Mouse (Mus musculus): ENCODE results near the gene Chadl. TPM values are rescaled to one million over a fixed set of nuclear protein-coding genes. Genes with fewer than 3 reads are reported as not detected.

Gene Chadl
- total and polyA plus RNA-seq, 3 experiments, result 0.21 to 0.51 TPM; not detected in 1

- Histone ChIP-seq H3K9ac (ENCODE audit: insufficient read depth, low read depth) (no peak overlapping the region), H3K4me3 (replicated peaks in 1 of 3; ENCODE audit: low read depth in 2 of 3, low read length in 2 of 3, poor library complexity in 1 of 3) (no peak overlapping the region), H3K9me3 (replicated peaks; ENCODE audit: low read length) (no peaks in the 10 kb centered on the region), H3K4me2 (ENCODE audit: insufficient read depth, low read depth, poor library complexity, severe bottlenecking) (no peak overlapping the region), H3K4me1 (ENCODE audit: control insufficient read depth in 1 of 2, insufficient read depth in 2 of 2) (no peaks in the 10 kb centered on the region), H3K27ac (ENCODE audit: insufficient read depth, low read depth) (no peak overlapping the region), H3K36me3 (replicated peaks in 1 of 2; ENCODE audit: control insufficient read depth in 1 of 2, insufficient read depth in 1 of 2, low read length in 1 of 2) (peaks cover 82 to 91% of the 10 kb centered on the region in 2 experiments), H3K27me3 (replicated peaks) (no peaks in the 10 kb centered on the region), H3K79me2 (replicated peaks; ENCODE audit: control insufficient read depth, extremely low read depth, insufficient read depth, poor library complexity, severe bottlenecking) (no peaks in the 10 kb centered on the region)
- no peak for DNase-seq (ENCODE audit: extremely low read depth)
- dilution Hi-C loops (cut with MboI; ENCODE audit: extremely low pct_ligation_motif_present, extremely low pct_unique_long_range_greater_than_20kb, low sequenced_read_pairs) (no loop called here), in situ Hi-C loops (cut with MboI; ENCODE audit: low pct_ligation_motif_present, low pct_unique_long_range_greater_than_20kb, low sequenced_read_pairs) (loop anchor here (25.0 kb wide), 1 partner anchor 202 kb away; no protein-coding TSS in a partner anchor)
- no peak for TF ChIP-seq IRF4 (IDR thresholded peaks at IDR 0.05; ENCODE audit: low read depth, low read length)
- TF ChIP-seq NELFE (IDR thresholded peaks at IDR 0.05; ENCODE audit: low read depth, low read length), result no peak
- TF ChIP-seq UBTF (IDR thresholded peaks at IDR 0.05; ENCODE audit: low read depth, low read length), result no peak
Measured at GRCm38 (mm10) chr15:81710801-81711200, 13.7 kb upstream of the Chadl start.

GRCm38 (mm10) chr15:81709686-81710085 lies 12.6 kb upstream of the Chadl start:
- in situ Hi-C loops (cut with MboI; ENCODE audit: low pct_ligation_motif_present, low pct_unique_long_range_greater_than_20kb, low sequenced_read_pairs), result loop anchor here (25.0 kb wide), 1 partner anchor 203 kb away; no protein-coding TSS in a partner anchor
- H3K9me3 ChIP-seq (replicated peaks; ENCODE audit: low read length), result no peaks in the 10 kb centered on the region
- H3K27me3 ChIP-seq (replicated peaks), result no peaks in the 10 kb centered on the region
- no peak for DNase-seq (ENCODE audit: extremely low read depth)
- no peak overlapping the region for H3K27ac ChIP-seq (ENCODE audit: insufficient read depth, low read depth)
- no peak overlapping the region for H3K9ac ChIP-seq (ENCODE audit: insufficient read depth, low read depth)
- H3K79me2 ChIP-seq (replicated peaks; ENCODE audit: control insufficient read depth, extremely low read depth, insufficient read depth, poor library complexity, severe bottlenecking), result no peaks in the 10 kb centered on the region
- H3K4me3 ChIP-seq (replicated peaks in 1 of 3; ENCODE audit: low read depth in 2 of 3, low read length in 2 of 3, poor library complexity in 1 of 3), result no peak overlapping the region
- TF ChIP-seq USF2 (conservative IDR thresholded peaks at IDR 0.05; ENCODE audit: low read depth, low read length) (no peak), CHD1 (IDR thresholded peaks at IDR 0.05; ENCODE audit: low read depth, low read length) (no peak)
- H3K36me3 ChIP-seq (replicated peaks in 1 of 2; ENCODE audit: control insufficient read depth in 1 of 2, insufficient read depth in 1 of 2, low read length in 1 of 2), result peaks cover 83 to 91% of the 10 kb centered on the region in 2 experiments
- dilution Hi-C loops (cut with MboI; ENCODE audit: extremely low pct_ligation_motif_present, extremely low pct_unique_long_range_greater_than_20kb, low sequenced_read_pairs), result no loop called here
- no peaks in the 10 kb centered on the region for H3K4me1 ChIP-seq (ENCODE audit: control insufficient read depth in 1 of 2, insufficient read depth in 2 of 2)
- H3K4me2 ChIP-seq (ENCODE audit: insufficient read depth, low read depth, poor library complexity, severe bottlenecking), result no peak overlapping the region

GRCm38 (mm10) chr15:81708991-81709390 lies 11.9 kb upstream of the Chadl start:
- in situ Hi-C loops (cut with MboI; ENCODE audit: low pct_ligation_motif_present, low pct_unique_long_range_greater_than_20kb, low sequenced_read_pairs), result loop anchor here (25.0 kb wide), 1 partner anchor 203 kb away; no protein-coding TSS in a partner anchor

More at GRCm38 (mm10) chr15:81708991-81709390, 11.9 kb upstream of the Chadl start:
- Histone ChIP-seq H3K4me2 (ENCODE audit: insufficient read depth, low read depth, poor library complexity, severe bottlenecking) (no peak overlapping the region), H3K9ac (ENCODE audit: insufficient read depth, low read depth) (no peak overlapping the region), H3K27ac (ENCODE audit: insufficient read depth, low read depth) (no peak overlapping the region), H3K36me3 (replicated peaks in 1 of 2; ENCODE audit: control insufficient read depth in 1 of 2, insufficient read depth in 1 of 2, low read length in 1 of 2) (peaks cover 83 to 93% of the 10 kb centered on the region in 2 experiments), H3K9me3 (replicated peaks; ENCODE audit: low read length) (no peaks in the 10 kb centered on the region), H3K27me3 (replicated peaks) (no peaks in the 10 kb centered on the region), H3K79me2 (replicated peaks; ENCODE audit: control insufficient read depth, extremely low read depth, insufficient read depth, poor library complexity, severe bottlenecking) (no peaks in the 10 kb centered on the region), H3K4me1 (ENCODE audit: control insufficient read depth in 1 of 2, insufficient read depth in 2 of 2) (no peaks in the 10 kb centered on the region), H3K4me3 (replicated peaks in 1 of 3; ENCODE audit: low read depth in 2 of 3, low read length in 2 of 3, poor library complexity in 1 of 3) (no peak overlapping the region)
- DNase-seq (ENCODE audit: extremely low read depth), result no peak
- TF ChIP-seq GABPA (IDR thresholded peaks at IDR 0.05; ENCODE audit: insufficient replicate concordance, low read depth, low read length), result no peak
- no peak for TF ChIP-seq E2F4 (IDR thresholded peaks at IDR 0.05; ENCODE audit: insufficient replicate concordance, low read depth, low read length)
- TF ChIP-seq NRF1 (IDR thresholded peaks at IDR 0.05; ENCODE audit: low read depth, low read length), result no peak
- no peak for TF ChIP-seq TBP (conservative IDR thresholded peaks at IDR 0.05; ENCODE audit: low read depth, low read length)
- no peak for TF ChIP-seq MAFK (IDR thresholded peaks at IDR 0.05; ENCODE audit: insufficient replicate concordance, low read length)
- TF ChIP-seq RAD21 (IDR thresholded peaks at IDR 0.05; ENCODE audit: low read depth, low read length), result no peak
- TF ChIP-seq KAT2A (IDR thresholded peaks at IDR 0.05; ENCODE audit: insufficient replicate concordance, low read length), result no peak
- TF ChIP-seq POLR2AphosphoS2 (IDR thresholded peaks at IDR 0.05; ENCODE audit: low read depth, low read length), result no peak
- TF ChIP-seq USF2 (conservative IDR thresholded peaks at IDR 0.05; ENCODE audit: low read depth, low read length), result no peak
- no peak for TF ChIP-seq SIN3A (IDR thresholded peaks at IDR 0.05; ENCODE audit: low read length)
- no peak for TF ChIP-seq IRF4 (IDR thresholded peaks at IDR 0.05; ENCODE audit: low read depth, low read length)
- TF ChIP-seq UBTF (IDR thresholded peaks at IDR 0.05; ENCODE audit: low read depth, low read length), result no peak
- no peak for TF ChIP-seq ELF1 (IDR thresholded peaks at IDR 0.05; ENCODE audit: low read depth, low read length)
- no peak for TF ChIP-seq BHLHE40 (IDR thresholded peaks at IDR 0.05; ENCODE audit: low read depth, low read length)
- dilution Hi-C loops (cut with MboI; ENCODE audit: extremely low pct_ligation_motif_present, extremely low pct_unique_long_range_greater_than_20kb, low sequenced_read_pairs), result no loop called here

Data from CH12.LX (cell line).